Mouse (Mus musculus) urinary bladder, postnatal 10 days (tissue): ENCODE measurements around the gene Aqp3.
A peak's percentile ranks its signal among the peaks of the same experiment; 100 is the strongest.

Source experiments
- DNase-seq: peaks from one replicate; pipeline ENCODE4 v3.0.0; 2022; ENCODE audit warnings: low spot score

The Aqp3 gene

DNA sequence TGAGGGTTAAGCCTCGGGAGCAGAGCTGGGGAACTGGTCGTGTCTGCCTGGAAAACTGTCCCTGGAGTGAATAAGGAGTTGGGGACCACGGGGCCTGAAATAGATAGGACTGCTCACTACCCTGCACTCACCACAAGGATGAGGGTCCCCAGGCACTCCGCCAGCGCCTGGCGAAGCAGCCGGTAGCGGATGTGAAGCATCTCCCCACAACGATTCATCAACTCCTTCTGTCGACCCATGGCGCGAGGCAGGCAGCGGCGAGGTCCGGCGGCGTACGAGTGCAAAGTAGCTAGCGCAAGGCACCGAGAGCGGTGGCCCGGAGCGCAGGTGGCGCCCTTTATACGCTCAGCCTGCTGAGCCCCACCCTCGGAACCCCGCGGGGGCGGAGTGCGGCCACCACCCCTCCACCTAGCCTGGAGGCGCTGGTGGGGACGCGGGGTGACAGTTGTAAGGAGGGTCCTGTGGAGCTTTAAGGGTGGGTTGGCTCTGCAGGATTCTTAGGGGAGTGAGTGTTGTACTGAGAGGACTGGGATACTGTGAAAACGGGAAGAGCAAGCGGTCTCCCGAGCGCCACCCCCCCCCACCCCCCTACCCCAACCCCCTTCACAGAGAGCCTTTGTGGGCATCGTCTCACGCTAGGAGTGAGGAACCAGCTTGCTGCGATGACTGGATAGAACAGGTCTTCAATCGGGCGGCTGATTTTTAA lies at the start of gene Aqp3:
Gene Aqp3 (minus strand): TSS at position 313 of the 706 bp plus-strand sequence.
- DNase-seq: peak; percentile 38

DNA sequence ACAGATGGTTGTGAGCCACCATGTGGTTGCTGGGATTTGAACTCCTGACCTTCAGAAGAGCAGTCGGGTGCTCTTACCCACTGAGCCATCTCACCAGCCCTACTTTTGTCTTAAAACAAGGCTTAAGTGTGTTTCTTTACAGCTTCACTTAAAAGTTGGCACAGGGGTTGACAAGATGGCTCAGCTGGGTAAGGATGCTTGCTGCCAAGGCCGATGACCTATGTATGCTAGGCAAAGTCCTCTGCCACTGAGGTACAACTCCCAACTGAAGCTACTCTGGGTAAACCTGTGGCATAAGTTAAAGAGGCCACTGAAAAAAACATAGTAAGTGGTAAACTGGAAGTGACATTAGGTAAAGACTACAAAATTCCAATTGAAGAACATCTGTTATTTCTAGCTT lies 44.6 kb upstream of the Aqp3 start:
- DNase-seq: no peak

DNA sequence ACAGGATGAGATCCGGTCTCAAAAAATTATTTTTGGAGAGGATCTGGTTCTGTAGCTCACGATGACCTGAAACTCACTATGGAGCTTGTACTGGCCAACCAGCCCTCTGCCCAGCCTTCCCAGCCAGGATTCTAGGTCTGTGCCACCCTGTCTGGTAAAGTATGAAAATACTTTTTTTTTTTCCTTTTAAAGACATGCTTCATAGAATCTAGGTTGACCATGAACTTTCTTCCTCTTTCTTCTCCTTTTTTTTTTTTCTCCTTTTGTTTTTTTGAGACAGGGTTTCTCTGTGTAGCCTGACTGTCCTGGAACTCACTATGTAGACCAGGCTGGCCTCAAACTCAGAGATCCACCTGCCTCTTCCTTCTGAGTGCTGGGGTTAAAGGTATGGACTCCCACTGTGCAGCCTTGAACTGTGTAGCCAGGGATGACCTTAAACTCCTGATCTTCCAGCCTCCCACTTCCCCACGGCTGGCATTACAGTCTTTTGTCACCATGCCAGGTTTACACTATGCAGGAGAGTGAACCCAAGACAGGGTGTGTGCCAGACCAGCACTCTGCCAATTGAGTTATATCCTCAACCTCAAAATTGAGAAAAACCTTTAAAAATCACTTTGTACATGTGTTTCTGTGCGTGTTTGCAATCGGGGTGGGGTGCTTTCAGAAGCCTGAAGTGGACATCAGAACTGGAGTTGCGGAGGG lies 42.3 kb upstream of the Aqp3 start:
- DNase-seq: no peak

DNA sequence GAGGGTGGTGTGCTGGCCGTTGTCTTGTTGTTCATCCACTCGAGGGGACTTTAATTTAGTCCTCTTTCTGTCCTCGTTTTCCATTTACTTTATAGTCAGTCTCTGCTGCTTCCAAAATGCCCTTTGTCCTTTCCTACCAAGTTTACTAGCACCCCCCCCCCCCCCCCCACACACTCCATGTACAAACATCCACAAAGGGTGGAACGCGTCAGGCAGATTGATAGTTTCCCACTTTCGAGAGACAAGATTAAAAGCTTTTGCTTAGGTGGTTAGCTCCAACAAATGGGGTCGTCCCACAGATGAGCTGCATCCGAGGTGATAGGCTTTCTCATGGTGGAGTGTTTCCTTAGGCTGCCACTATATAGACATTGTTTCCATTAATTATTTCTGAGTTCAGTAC lies 38.8 kb upstream of the Aqp3 start:
- no peak for DNase-seq

DNA sequence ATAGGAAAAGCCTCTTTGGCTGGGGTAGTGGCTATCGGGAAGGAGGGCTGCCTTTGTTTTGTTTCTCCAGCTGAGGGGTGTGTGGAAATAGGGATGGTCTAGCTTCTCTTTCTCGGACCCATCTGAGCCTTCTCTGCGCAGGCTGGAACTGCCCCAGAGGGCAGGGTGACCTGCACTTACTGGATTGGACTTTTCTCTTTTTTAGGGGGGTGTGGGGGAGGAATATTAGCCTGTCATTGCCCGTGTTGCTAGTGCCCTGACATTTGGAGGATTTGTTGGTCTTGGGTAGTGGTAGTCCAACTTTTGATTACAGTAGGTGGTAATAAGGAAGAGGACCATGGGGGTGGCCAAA lies 38.4 kb upstream of the Aqp3 start:
- no peak for DNase-seq

DNA sequence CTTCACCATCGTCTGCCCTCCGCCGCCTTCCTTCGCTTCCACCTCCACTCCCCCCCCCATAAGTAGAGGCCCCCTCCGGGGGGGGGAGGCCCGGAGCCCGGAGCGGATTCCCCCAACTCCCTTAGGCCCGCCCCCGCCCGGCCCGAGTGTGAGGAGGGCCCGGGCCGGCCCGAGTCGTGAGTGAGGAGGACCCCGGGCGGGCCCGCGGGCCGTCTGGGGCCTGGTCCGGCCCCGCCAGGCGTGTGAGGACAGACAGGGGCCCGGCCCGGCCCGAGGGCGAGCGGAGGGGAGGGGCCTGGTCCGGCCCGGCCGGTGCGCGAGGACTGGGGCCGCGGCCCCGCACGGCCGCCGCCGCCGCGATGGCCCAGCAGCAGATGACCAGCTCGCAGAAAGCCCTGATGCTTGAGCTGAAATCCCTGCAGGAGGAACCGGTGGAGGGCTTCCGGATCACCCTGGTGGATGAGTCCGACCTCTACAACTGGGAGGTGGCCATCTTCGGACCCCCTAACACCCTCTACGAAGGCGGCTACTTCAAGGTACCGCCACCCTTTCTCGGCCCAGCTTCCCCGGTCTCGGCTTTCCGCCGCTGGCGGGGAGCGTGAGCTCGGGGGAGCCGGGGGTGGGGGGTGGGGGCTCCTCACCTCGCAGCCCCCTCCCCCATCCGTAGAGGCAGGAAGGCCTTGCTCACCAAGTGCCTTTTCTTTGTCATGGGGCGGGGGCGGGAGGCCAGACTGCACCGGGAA lies 37.9 kb upstream of the Aqp3 start, which contains the start of gene Ube2r2:
Gene Ube2r2 (plus strand): TSS at position 33 of the 743 bp plus-strand sequence.
- DNase-seq: peak; percentile 11

DNA sequence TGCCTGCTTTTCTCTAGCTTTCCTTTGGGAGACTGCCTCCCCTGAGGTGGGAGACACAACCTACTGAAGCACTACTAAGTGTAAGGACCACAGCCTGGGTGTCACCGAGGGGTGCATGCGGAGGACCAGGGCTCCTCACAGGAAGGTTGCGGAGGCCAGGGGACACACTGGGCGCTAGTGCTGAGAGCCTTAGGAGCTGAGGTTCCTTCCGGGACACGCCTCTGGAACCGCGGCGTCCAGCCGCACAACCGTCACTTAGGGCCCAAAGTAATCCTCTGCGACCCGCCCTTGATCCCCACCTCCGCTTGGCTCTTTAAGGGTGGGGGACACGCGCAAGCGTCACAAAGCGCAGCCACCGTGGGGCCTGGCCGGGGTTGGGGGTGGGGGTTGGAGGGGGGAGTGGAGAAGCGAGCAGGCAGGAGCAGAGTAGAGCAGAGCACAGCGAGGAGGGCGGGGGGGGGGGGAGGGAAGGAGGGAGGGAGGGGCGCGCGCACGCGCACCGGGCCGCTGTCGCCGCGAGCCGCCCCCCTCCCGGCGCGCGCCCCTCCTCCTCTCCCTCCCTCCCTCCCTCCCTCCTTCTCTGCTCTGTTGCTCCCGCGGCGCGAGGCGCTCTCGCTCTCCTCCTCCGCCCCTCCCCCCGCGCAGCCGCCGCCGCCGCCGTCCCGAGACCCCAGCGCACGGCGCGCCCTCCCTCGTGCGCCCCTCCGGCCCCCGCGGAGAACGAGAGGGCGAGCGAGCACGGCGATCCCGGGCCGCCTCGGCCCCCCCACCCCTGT lies 37.1 kb upstream of the Aqp3 start:
- DNase-seq: peak; percentile 29

DNA sequence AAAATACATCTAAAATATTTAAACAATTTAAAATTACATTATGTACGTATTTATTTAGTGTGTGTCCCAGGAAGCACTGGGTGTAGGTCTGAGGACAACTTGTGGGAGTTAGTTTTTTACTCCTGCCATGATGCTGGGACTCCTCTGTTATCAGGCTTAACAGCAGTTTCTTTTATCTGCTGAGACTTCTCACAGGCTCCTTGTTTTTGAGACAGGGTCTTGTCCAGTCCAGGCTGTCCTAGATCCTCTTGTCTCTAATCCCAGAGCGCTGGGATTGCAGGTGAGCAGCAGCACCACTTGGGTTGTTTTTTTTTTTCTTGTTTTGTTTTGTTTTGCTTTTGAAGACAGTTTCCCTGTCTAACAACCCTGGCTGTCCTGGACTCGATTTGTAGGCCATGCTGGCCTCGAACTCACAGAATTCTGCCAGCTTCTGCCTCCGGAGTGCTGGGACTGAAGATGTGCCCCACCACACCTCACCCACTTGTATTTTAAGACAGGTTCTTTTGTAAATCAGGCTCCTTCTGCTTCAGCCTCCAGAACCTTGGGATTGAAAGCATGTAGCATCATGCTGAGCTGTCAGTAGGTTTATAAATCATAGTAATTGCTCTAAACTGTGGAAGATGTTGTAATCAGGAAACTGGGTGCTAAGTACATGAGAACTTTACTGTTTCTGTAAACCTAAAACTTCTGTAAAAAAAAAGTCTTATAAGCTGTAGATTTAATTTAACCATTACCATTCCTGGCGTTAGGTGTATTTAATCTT lies 35.7 kb upstream of the Aqp3 start:
- no peak for DNase-seq

DNA sequence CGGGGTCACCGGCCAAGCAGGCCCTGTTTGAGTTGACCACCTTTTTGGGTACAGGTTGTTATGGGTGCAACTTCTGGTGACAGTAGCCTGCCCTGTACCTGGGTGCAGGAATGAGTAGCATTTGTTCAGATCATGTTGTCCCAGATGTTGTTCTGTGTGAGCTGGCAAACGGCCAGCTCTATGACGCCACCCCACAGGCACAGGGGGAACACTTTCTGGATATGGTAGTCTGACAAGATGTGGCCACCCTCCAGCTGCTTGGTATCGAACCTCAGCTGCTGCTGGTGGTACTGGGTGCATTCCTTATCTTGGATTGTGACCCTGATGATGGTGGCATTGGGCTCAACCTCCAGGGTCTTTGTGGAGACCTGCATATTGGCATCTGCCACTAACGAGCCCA lies 34.5 kb upstream of the Aqp3 start:
- no peak for DNase-seq

DNA sequence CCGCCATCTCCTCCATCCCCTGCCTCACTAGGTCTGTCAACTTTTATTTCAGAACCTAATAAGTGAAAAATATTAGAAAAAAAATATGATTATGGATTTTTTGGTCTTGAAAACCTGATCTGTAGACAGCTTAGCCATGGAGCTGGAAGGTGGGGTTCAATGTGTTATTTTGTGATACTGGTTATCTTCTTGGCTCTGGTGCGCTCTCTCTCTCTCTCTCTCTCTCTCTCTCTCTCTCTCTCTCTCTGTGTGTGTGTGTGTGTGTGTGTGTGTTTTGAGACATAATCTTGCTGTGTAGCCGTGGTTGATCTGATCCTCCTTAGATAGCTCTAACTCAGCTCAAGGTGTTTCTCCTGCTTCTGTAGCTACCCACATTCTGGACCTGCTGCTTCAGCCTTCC lies 31.9 kb upstream of the Aqp3 start:
- no peak for DNase-seq

DNA sequence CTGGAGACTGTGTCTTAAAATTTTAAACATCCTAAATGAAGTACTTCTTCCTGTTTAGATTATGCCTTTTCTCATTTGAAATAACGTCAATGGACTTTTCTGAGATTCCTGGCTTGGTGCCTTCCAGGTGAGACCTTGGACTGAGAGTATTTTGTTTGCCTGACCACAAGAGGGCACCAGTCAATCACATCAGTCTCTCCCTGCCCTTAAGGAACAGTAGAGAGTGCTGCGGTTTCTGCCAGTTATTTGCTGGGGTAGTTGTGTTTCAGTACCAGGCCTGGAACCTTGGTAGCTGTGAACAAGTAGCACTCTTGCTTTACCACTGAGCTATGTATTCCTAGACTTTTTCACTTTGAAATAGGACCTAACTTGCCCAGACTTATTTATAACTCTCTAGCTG lies 31.4 kb upstream of the Aqp3 start:
- no peak for DNase-seq

DNA sequence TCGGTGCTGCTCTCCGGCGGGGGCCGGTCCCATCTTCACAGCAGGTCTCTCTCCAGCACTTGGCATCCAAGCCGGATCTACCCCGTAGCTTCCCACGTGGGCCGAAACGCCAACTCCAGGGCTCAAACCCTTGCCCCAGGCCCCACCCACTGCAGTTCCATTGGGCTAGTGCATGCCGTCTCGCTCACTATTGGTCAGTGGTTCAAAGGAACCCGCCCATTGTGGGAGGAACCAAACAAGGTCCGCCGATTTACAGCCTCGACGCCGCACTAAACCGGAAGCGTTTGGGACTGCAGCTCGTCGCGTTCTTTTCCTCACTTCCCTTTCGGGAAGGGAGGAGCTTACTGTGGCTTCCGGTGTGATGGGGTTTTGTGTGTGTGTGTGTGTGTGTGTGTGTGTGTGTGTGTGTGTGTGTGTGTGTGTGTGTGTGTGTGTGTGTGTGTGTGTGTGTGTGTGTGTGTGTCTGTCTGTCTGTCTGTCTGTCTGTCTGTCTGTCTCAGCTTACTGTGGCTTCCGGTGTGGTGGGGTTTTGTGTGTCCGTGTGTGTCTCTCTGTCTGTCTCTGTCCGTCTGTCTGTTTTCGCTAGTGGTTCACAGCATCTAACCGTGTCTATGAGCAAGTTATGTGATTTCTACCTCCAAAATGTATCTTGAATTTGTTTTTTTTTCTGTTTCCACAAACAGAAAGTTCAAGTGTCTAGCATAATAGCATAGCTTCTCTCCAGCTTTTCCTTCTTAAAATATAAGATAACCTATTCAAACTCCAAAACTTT lies 26.4 kb upstream of the Aqp3 start, which contains the start of gene Nol6:
Gene Nol6 (minus strand): TSS at position 276 of the 772 bp plus-strand sequence.
- DNase-seq: peak; percentile 91

DNA sequence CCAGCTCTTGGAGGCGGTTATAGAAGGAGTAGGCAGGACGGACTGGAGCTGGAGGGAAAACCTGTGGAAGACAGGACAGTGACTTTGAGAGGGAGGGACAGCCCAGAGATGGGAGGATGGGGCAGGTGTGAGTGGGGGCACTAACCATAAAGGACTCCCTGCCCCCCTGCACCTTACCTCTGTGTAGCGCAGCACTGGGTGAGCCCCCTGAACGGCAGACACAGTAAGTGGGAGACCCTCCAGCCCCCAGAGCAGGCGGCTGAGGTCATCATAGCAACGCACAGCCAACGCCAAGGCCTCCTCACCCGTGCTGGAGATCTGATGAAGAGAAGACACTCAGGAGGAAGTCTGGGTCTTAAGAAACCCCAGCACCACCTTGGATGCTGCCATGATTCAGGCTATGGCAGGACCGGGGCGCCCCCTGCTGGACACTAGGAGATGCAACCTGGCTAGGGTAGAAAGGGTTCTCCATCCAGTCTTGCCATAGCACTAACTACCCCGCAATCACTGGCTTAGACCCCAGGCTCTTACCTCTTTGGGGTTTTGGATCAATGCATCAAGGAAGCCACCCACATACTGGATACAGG lies 20.8 kb upstream of the Aqp3 start:
- peak; percentile 54 for DNase-seq

DNA sequence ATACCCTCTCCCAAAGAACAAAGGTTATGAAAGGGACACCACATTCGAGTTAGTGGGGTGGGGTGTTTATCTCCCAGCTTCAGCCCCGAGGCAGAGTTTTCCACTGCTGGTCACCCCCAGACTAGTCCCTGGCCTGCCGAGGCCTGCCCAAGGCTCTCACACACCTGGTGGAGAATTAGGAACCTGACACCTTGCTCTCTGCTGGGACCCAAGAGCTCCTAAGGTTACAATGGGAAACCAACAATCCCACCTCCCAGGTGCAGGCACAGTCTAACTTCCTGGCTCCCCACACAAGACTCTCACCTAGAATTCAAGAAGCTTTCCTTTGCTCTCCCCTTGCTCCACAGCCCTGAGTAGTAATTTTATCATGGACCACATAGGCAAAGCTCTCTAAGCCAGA lies 18.8 kb upstream of the Aqp3 start:
- DNase-seq: no peak

DNA sequence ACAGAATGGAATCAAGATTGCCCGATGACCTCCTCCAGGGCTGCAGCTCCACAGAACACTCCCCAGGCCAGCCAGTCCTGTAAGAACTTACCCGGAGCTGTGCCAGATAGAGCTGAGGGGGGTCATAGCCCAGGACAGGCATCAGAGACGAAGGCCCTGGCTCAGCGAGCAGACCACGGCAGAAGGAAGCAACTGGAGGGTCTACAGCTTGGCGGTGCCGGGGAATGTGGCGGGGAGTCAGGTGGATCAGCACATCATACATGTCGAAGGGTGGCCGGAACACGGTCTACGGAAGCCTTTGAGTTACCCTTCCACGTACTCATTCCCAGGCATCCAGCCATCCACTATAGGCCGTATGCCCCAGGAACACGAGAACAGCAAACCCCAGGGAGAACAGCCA lies 17.8 kb upstream of the Aqp3 start:
- DNase-seq: no peak

DNA sequence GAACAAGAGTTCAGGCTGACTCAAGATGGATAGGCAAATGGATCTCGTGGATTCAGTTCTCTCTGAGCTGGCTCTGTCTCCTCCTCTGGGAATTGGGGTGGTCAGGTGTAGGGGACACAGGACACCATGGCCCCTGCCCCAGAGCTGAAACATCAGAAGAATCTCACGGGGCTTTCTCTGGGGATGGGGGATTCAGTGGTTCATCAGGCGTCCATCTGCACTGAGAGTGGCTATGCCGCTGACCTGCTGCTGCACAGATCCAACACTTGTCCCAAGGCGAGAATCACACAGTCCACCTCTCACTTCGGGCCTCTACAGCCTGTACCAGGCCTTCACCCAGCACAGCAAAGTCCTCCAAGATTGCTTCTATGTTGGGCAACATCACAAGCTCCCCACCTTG lies 17.1 kb upstream of the Aqp3 start:
- no peak for DNase-seq

DNA sequence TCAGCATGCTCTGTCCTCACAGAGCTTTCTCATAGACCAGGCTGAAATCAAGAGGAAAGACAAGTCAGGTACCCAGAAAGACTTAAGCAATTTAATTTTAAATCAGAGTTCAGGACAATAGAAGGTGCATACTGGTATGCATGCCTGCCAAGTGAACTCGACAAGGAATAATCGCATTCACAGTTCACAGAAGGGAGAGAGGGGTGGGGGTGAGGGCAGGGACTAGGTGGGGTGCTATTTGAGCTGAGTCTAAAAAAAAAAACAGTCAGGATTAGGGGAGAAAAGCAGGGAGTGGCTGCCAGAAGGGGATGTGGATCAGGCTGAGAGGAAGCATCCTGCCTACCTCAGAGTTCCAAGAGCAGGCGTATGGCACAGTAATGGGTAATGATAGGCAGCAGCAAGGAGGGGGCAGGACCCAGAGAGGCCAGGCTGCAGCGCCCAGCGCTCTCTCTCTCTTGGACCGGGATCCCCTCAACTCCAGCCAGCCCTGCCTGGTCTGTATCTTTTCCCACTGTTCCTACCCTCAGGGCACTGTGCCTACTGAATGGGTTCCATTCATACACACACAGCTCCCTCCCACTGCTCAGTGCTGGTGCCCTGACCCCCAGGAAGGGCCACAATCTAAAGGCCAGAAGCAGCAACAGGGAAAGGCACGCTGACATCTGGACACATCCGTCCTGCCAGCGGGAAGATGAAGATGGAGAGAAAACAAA lies 16.5 kb upstream of the Aqp3 start:
- DNase-seq: no peak

DNA sequence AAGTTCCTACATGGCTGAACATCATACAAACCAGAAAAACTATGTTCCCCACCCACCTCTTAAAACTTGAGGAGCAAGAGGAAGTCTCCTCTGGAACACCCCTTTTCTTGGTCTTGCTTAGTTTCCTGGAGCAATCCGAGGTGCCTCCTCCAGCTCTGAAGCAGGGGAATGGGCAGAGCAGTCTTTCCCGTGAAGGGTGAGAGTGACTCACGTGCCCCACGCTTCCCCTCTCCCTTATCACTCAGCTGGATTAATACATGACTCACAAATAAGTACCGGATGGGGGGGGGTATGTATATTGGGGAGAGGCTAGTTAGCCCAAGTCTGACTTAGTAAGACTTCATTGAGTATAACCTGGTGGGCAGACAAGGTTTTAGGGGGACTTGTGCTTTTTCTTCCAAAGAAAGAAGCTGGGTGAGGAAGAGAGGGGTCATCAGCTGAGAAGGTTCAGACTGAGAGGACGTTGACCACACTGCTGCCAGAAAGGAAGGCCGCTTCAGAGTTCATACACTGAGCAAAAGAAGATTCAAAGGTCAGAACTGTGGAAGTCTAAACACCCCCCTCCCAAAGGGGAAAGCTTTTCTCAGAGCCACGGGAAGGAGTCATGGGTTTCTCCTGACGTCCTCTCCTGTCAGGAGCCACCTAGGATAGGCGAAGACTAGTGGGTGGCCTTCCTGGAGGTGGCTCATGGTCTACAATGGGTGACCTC lies 10.9 kb upstream of the Aqp3 start:
- no peak for DNase-seq

DNA sequence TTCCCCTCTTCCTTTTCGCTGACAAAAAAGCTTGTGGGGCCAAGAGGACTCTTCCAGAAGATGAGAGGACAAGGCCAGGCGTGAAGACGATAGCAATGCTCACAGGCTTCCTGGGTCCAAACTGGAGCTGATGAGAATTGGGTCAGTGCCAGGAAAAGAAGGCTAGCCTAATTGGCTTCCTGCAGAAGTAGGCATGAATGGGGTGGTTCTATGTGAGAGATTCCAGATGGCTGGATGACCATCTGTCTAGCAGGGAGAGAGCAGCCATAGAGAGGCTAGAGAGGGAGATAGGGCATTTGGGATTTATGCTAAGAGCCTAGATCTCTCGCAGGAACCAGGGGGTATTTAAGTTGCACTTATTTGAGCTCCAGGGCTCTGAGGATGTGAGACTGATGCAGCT lies 9.5 kb upstream of the Aqp3 start:
- DNase-seq: no peak
